Mouse (Mus musculus): ENCODE measurements around the gene Taf9b. TPM values are rescaled to one million over a fixed set of nuclear protein-coding genes. Genes with fewer than 3 reads are reported as not detected.

Taf9b gene
- polyA plus RNA-seq, 1 experiment from 2014 or later: 6.5 TPM

Other genes starting within 250 kb of the Taf9b start
- gene Magt1, start 209.3 kb downstream of the Taf9b start, polyA plus RNA-seq (2016; fragmentation: Nextera tagmentation; extraction: Ambion mirVana): 62.8 and 63.7 TPM in 2 replicates
- gene Cox7b, start 205.5 kb downstream of the Taf9b start, polyA plus RNA-seq (2016; fragmentation: Nextera tagmentation; extraction: Ambion mirVana): 342 TPM in 2 replicates
- 35.5 and 38.2 TPM in 2 replicates for gene Atp7a, start 193.9 kb downstream of the Taf9b start, polyA plus RNA-seq (2016; fragmentation: Nextera tagmentation; extraction: Ambion mirVana)
- 0.31 and 0.35 TPM in 2 replicates for gene Tlr13, start 78.0 kb downstream of the Taf9b start, polyA plus RNA-seq (2016; fragmentation: Nextera tagmentation; extraction: Ambion mirVana)
- 337 and 358 TPM in 2 replicates for gene Pgk1, start 34.1 kb downstream of the Taf9b start, polyA plus RNA-seq (2016; fragmentation: Nextera tagmentation; extraction: Ambion mirVana)
- gene Fnd3c2, start 34.2 kb upstream of the Taf9b start, polyA plus RNA-seq (2016; fragmentation: Nextera tagmentation; extraction: Ambion mirVana): not detected in 2 replicates